Mouse (Mus musculus): ENCODE measurements around the gene Slc30a6.

Gene Slc30a6

DNA sequence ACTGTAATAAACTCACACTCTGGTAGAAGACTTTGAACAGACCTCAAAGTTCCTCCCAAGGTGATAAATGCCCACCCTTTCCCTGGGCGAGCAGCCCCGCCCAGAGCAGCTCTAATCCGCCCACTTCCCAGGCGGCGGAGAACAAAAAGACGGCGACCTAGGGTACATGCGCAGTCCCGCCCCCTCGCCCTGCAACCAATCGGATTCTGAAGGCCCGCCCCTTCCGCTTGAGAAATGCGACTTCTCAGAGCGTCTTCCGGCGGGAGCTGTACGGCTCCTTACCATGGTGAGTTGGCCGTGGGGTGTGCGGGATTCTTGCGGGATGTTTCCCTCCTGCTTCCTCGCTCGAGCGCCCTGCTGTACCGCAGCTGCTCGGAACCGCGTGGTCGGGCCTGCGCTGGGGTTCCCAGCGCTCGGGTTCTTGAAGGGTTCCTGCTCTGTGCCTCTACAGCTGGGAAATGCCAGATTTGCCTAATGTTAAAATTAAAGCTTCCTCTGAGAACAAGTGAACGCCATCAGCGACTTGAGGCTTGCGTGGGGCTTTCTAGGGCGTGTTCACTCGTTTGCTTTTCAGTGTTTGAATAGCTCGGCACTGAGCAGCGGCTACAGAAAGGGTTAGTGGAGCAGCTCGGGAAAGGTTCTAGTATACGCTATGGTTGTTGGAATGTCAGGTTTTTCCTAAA is at the start of gene Slc30a6:
Slc30a6 (plus strand) TSS at position 226 of the 683 bp plus-strand sequence.
- peak; percentile 97 for DNase-seq

- no peak for DNase-seq
These were observed 31.8 kb upstream of the Slc30a6 start for GRCm38 (mm10) chr17:74363592-74363991.

DNA sequence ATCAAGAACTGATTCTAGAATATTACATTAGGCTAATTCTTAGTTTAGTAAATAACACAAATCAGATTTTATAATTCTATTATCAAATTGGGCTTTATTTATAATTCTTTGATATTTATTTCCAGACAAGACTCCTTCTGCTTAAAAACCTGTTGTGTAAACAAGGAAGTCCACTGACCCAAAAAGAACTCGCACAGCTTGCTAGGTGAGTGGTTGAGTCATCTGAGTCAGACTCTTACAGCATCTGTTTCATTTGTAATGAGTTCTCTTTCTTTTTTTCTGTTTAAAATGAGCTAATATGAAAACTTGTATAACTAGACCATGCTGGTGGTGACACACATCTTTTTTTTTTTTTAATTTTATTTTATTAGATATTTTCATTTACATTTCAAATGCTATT is 18.5 kb upstream of the Slc30a6 start:
- no peak for DNase-seq

GRCm38 (mm10) chr17:74386657-74387056 is 8.8 kb upstream of the Slc30a6 start:
- no peak for DNase-seq

DNA sequence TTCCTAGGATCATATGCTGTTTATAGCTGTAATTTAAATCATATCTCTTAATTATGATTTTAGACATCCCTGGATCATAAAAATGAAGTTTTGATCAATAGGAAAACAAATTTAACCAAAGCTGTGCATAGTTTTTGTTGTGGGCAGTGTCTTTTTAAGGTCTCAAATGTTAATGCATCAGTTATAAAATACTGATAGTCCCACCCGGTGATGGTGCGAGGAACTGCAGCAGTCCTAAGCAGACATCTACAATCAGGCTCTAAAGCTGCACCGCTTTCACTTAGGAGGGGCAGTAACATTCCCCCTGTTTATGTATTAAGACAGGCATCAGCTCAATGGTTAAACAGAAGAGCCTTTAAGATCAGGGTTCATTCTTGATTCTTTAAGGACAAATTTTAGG is 5.6 kb upstream of the Slc30a6 start:
- no peak for DNase-seq

- no peak for DNase-seq
These were observed 1.0 kb upstream of the Slc30a6 start for GRCm38 (mm10) chr17:74394381-74394780.

DNA sequence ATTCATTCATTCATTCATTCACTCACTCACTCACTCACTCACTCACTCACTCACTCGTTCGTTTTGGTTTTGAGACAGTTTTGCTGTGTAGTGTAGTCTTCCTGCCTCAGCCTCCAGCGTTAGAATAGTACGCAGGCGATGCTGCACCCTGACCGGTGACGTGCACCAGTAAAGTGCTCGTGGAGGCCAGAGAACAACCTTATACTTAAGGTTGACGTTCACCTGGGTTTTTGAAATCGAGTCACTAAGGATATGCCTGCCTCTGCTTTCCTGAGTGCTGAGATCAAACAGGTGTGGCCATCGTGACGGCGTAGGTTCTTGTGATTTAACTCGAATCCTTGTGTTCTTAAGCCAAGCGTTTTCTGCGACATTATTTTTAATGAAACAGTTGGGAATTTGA is 553 bp upstream of the Slc30a6 start:
- DNase-seq, result no peak

DNA sequence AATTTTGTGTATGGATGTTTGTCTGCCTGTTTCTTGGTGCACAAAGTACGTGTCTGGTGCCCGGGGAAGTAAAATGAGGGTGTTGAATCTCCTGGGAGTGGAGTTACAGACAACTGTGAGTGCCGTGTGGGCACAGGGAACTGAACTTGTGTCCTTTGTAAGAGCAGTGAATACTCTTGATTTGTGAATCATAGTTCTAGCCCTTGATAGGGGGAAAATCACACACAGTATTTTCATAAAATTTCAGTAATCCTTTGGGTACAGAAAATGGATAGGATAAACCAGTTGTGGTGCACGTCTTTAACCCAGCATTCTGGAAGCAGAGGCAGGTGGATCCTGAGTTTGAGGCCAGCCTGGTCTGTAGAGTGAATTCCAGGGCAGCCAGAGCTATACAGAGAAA is 1.4 kb downstream of the Slc30a6 start:
- DNase-seq, result no peak

DNA sequence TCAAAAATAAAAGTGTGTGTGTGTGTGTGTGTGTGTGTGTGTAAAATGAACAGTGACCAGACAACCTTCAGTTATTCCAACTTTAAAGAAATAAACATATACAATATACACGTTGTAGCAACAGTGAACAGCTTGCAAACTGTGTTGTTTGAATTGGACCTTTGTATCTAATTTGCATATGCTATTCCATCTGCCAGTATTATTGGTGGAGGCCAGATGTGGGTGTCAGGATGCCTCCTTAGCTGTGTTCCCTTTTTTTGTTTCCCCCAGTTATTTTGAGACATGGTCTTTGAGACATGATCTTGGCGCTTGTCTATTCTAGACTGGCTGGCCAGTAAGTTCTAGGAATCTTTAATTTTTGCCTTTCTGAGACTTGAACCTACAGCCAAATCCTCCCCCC is 1.8 kb downstream of the Slc30a6 start:
- no peak for DNase-seq

DNA sequence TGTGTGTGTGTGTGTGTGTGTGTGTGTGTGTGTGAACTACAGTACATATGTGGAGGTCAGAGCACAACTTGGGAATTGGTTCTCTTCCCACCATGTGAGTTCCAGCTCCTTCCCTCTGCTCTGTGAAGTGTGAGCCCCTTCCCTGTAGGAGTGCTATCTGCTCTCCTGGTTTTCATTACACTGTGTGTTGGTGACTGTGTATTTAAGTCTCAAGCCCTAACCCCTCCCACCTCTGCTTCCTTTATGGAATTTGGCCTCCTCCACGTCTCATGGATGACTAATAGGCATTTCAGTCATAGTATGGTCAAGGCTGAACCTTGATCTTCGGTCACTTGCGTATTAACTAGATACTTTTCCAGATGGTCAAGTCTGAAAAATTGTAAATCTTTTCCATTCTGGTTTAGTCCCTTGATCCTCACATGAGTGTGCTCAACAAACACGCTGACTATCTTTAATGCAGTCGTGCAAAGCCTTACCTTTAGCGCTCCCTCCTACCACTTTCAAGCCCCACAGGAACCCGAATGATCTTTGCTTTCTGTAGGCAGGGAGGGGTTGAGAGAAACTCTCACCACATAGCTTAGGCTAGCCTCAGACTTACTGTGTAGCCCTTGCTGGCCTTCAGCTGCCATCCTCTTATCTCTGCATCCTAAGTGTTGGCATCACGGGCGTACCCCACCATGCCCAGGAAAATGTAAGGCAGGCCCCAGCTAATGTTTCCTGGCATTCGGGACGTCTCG is 7.2 kb downstream of the Slc30a6 start:
- DNase-seq, result no peak

- DNase-seq, result no peak
These were observed 11.1 kb downstream of the Slc30a6 start for GRCm38 (mm10) chr17:74406487-74406886.

DNA sequence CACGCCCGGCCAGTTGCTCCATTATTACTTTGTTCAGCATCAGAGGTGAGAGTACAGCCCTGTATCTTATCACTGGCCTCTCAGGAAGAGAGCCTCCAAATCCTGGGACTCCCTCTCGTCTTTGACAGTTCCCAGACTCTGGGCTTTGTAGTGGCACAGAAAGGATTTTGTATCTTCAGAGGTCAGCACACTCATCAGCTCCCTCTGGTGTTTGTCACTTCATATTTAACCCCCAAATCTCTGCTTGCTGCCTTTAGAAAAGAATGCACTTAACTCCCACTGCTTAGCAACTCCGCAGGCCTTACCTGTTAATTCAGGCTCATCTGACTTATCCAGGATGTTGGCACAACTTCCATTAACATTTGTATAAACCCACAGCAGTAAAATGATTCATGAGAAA is 14.3 kb downstream of the Slc30a6 start:
- DNase-seq, result no peak

- no peak for DNase-seq
These were observed 17.9 kb downstream of the Slc30a6 start for GRCm38 (mm10) chr17:74413324-74413723.

GRCm38 (mm10) chr17:74414671-74415070 is 19.3 kb downstream of the Slc30a6 start:
- DNase-seq, result no peak

DNA sequence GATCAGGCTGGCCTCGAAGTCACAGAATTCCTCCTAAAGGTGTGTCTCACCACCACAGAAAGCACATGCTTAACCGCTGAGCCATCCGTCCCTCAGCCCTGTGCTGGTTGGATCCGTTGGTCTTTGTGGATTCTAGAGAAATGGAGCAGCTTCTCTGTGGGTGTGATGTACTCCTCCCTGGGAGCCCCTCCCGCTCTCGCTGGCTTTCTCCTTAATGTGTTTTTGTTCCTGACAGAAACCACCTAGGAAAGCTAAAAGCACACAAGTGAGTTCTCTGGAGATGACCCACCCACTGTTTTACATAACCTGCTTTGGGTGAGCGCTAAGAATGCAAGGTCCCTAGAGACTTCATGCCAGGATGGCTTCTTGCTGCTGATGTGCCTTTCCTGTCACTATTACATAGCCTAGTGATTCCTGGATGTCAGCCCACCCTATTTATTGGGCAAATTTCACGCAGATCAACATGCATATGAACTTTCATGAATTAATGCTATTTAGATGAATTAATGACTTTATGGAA is 21.5 kb downstream of the Slc30a6 start:
- no peak for DNase-seq

DNA sequence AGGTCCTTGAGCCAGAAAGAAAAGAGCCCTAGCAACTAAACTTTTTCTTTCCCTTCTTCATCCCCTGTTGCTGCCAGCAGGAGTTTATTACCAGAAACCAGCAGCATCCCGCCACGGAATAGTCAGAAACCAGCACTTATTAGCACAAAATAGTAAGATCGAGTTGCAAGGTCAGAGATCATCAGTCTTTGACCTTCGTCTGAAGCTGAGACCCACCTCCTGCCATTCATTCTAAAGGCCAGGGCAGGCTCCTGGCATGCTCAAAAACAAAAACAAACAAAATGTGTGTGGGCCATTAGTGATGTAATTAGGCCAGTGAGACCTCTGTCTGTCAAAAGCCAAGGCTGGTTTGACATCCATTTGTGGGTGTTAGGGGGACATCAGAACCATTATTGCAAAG is 22.8 kb downstream of the Slc30a6 start:
- no peak for DNase-seq

- DNase-seq, result no peak
These were observed 25.2 kb downstream of the Slc30a6 start for GRCm38 (mm10) chr17:74420656-74421055.

DNA sequence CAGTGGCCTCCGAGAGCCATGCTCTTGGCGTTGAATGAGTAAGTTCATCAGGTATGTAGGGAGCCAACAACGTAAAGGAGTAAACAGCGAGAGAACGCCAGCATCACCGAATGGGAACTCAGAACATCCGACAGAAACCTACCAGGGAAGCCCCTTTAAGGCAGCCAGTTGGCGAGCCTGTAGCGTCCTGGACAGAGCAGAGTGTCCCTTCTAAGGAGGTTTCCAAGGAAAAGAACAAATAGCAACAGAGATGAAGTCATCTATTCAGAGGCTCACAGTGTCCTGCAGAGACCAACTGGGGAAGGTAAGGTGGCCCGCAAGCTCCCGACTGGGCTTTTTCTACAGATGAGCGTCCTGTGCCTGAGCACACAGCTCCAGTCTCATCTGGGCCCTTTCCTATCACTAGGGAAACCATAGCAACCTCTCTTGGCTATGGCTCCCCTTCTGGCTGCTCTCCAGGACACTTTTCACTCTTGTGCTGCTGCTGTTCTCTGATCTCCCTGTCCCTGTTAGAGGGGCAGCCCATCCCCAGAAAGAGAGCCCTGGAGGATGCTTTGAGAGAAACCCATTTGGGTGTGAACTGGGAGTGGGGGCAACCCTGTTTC is 29.1 kb downstream of the Slc30a6 start:
- no peak for DNase-seq

DNA sequence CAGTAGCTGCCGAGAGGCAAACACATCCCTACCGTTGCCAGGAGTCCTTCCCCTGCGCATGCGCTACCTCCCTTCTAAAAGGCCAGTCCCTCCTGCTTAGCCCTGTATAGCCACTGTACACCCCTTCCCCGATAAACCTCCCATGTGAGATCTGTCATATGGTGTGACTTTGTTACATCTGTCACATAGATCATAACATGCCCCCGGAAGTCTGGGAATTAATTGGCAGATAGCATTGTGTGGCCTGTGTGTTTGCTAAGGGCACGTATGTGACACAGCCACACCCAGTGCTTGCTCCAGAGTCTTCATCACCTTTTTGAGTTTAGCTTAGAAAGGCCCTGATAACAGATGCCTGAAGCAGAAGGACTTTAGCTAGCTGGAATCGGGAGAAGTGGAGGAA is 34.7 kb downstream of the Slc30a6 start:
- no peak for DNase-seq

GRCm38 (mm10) chr17:74431481-74431880 is 36.1 kb downstream of the Slc30a6 start:
- DNase-seq, result no peak

DNA sequence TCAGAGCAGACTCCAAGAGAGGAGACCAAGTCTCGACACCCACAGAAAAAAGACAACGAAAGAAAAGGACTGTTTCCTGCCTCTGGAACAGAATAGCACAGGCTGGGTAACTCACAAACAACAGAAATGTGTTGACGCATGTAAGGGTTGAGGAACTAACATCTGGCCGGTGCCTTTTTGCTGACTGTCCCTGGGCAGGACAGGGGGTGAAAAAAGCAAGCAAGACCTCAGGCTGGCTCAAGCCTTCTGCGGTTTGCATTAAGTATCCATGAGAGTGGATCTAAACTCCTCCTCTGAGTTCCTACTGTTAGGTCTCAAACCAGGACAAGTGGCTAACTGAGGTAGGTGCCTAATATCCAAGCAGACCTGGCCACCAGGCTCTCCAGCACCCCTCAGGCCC is 37.2 kb downstream of the Slc30a6 start:
- no peak for DNase-seq

DNA sequence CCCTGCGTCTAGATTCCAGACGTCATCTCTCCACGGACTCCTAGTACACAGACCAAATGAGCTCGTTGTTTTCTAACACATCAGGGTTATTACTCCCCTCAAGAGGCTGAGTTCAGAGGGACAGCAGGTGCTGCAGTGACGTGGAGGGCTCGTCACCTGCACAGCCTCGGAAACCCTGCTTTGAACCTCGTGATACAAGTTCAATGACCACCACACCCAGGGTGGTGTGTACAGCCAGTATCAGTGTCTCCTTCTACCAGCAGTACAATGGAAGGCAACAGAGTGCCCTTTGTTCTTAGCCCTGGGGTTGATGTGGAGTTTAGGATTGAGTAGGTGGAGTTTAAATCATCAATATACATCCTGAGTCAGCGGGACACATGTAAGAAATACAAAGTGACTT is 42.4 kb downstream of the Slc30a6 start:
- no peak for DNase-seq

DNA sequence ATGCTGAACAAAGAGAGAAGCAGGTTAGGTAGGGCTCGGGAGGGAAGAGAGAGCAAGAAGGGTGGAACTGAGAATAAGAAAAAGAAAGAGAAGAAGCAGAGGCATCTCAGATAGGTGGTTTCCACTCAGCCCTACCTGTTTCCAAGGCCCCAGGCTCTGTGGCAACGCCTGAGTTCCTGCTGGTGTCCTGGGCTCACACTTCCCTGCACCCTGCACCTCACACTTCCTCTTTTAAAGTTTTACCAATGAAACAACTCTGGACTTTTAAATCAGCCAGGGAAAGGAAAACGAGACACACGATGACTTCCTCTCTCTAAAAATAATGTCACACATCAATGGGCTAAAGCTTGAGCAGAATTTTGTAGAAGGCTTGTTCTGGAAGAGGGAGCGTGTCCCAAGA is 45.1 kb downstream of the Slc30a6 start:
- no peak for DNase-seq

- no peak for DNase-seq
These were observed 54.4 kb downstream of the Slc30a6 start for GRCm38 (mm10) chr17:74449776-74450175.
